Mouse (Mus musculus) cortical plate, adult 2 months (tissue): ENCODE data around the gene Olfr527.

Experiments used
- CTCF ChIP-seq: fragments of 200-500 bp; IDR thresholded peaks from 2 replicates; pipeline ENCODE4 v1.5.1; 2011; ENCODE audit warnings: mild to moderate bottlenecking, control low read depth, low read length; ENCODE audit not compliant: insufficient read depth; ENCODE audit errors: extremely low read depth
- POLR2A ChIP-seq: fragments of 200-500 bp; IDR thresholded peaks from 2 replicates; pipeline ENCODE4 v1.6.1; 2011; ENCODE audit warnings: mild to moderate bottlenecking, low read length, control low read depth; ENCODE audit not compliant: insufficient read depth; ENCODE audit errors: extremely low read depth

DNA sequence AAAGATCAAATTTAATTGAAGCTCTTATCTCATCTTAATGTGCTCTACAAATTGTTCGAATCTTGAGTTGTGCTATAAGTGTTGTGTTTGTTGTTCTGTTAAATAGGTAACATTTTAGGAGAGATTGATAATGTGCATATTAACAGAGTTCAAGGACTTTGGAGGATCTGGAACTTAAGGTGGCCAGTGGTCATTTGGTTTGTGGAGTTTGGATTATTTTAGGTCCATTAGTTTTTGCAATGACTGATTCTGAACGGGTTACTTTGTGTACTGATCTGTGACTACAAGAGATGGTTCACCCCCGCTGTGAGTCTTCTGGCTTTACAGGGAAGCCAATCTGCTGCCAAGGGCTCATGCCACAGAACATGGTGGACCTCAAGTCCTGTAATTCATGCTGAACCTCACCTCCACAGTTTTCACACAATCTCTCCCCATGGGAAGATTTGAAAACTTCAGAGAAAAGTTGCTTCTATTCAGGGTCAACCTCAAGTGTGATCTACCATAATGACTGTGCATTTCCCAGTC lies 13.9 kb upstream of the Olfr527 start:
- TF ChIP-seq POLR2A (no peak), CTCF (no peak)
